Mouse (Mus musculus) adrenal gland, postnatal 4 days (tissue): ENCODE measurements around the gene A930002H24Rik. TPM values are rescaled to one million over a fixed set of nuclear protein-coding genes. Genes with fewer than 3 reads are reported as not detected.

Experiments used
- DNase-seq, 2 experiments: peaks; one replicate each; pipeline ENCODE4 v3.0.0; 2021 to 2022; ENCODE audit warnings: low spot score in 2 of 2, mixed read lengths in 2 of 2
- total RNA-seq, 2 experiments: library from RNA; stranded (reverse); gene quantifications; 2 replicates each; pipeline ENCODE4 v1.2.3; 2021

Gene A930002H24Rik
- total RNA-seq, 2 experiments from 2014 or later, result 1.8 to 1.9 TPM

DNA sequence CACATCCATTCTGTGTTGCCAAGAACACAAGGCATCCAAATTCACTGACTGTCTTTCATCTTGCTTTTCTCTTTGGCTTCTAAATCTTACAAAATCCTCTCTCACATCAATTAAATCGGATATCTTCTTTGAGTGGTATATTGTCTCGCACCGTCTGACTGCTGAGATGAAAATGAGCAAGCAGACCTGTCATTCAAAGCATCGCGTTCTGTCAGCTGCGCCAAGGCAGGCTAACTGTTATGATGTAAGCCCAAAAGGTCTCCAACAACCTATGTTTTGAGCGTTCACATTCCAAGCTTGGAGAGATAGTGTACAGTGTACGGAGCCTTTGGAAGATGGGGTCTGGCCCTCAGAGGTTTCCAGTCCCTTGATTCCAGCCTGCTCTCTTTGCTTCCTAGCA, 26.9 kb downstream of the A930002H24Rik start:
- DNase-seq, result no peak

DNA sequence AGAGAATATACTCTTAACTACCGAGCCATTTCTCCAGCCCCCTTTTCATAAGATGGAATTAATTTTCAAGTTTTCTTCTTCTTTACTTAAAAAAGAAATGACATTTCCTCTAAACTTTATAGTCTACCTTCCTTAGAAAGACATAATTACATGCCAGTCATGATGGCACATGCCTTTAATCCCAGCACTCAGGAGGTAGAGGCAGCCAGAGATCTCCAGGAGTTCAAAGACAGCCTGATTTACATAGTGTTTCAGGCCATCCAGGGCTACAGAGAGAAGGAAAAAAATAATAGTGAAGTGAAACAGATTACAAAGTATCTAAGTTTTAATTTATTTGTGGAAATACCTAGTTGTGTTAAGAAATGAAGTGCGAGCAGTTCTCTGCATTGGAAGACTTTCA, 27.4 kb downstream of the A930002H24Rik start:
- no peak for DNase-seq

DNA sequence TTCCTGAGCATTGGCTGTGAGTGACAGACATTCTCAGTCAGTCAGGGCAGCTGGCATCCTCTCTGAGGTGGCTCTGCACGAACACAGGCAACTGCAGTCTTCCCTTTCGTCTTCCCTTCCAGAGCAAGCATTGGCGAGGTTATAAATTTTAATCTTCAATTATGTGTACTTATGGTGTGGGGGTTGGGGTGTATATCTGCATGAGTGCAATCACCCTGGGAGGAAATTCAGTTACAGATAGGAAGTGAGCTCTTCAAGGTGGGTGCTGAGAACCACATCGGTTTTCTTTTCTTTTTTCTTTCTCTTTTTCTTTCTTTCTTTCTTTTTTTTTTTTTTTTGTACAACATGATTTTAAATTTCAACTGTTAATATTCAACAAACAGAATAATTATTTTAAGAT, 32.0 kb downstream of the A930002H24Rik start:
- no peak for DNase-seq

DNA sequence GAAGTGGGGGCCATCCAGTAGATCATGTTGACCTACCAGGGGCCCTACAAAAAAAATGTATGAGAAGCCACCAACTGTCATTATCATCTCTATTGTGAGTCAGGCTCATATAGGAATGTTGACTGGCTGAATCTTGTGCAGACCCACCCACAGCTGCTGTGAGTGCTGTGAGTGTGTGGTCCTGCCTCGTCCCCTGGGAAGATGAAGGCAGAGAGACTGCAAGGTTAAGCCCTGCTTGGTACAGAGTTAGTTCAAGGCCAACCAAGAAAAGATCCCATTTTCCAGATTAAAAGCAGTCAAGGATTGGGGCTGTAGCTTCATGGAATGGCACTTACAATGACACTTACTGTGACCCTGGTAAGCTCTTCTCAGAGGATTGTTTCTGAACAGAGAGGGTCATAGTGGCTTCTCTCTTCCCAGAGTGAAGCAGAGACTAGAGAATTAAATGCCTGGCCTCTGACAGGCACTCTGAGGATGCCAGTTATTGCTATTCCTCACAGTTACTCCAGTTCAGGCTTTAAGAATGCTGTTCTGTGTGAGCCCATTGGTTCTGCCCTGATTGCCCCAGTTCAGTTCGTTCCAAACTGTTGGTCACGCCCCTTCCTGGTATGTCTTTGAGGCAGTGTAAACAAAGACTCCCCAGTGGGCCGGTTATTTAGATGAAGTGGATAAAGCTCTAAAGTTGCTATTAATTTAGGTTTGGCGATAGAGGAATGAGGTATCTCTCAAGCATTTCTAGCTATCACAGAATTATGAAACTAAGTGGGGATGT, 34.8 kb downstream of the A930002H24Rik start:
- DNase-seq, result no peak

DNA sequence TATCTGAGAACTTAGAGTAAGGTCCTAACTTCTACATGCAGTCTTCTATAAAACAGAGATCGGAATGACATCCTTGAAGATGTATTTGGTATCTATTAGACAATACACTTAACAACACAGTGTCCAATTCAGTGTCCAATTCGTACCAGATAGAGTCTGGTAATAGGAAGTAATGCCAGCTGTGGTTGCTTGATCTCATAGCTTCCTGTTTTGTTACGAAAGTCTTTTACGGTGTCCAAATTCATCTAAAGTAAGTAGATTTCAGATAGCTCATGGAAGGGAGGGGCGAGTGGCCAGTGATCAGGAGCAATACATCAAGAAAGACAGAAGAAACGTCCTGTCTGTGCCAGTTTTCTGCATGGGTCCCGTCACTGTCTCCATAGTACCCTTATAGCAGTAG, 36.8 kb downstream of the A930002H24Rik start:
- DNase-seq, result no peak

DNA sequence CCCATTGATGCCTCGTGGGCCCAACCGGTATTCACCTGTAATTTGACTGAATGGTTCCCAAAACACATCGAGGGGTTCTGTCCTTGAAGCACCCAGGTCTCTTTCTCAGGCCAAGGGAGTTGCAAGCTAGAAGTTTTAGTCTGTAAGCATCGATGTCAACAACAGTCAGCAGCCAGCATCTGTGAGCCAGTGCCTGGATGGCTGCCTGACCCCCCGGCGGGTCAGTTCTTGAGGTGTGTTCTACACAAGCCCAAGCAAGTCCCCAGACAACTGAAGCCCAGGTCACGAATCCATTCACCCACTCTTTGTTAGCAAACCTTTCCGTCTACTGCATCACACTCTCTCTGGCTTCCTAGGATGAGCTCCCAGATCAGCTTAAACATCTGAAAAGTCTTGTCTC, 37.4 kb downstream of the A930002H24Rik start:
- DNase-seq, result no peak

DNA sequence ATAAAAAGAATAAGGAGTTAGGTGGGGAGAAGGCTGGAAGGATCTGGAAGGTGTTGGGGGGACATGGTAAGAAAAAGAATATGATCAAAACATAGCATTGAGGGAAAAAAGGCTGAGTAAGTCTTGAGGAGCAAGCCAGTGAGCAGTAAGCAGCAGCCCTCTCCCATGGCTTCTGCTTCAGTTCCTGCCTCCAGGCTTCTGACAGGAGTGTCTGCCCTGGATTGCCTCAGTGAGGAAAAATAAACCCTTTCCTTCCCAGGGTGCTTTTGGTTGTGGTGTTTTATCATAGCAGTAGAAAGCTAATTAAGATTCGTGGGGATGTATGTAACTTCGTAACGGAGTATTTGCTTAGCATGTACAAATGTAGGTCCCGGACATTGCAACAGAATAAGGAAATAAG, 39.5 kb downstream of the A930002H24Rik start:
- no peak for DNase-seq

DNA sequence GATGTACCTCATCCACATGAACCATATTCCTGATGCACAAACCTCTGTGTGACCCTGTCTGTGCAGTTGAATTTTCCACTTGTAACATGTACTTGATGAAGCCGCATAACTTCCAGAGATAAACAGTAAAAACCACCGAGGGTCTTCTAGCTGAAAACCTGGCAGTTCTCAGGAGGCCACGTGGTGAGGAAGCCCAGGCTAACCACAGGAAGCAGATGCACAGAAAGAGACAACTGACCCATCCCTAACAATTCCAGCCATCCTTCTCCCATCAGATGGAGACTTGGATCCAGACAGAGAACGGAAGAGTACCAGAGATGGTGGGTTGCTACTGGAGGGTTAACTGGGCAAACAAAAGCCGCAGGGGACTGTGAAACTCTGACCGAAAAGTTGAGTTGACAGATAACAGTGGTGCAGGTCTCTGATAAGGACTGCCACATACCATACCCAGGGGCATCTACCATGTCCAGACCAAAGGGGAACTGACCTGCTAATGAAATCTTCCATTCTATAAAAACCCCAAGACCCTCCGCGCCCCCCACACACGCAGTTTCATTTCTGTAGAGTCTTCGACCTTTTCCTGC, 45.1 kb downstream of the A930002H24Rik start:
- DNase-seq, result no peak

DNA sequence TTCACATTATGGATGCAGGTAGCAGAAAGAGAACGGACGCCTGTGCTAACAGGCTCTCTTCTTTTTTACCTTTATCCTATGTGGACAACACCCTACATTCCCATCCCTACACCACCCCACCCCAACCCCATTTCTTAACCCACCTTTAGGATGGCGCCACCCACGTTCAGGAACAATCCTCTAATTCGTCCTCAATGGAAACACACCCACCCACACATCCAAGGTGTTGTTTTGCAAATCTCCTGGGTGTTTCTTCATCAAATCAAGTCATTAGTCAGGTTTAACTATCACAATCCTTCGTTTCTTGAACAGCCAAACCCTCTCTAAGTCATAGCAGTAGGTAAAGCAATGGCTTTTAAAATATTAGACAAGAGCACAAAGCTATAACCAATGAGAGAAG, 50.0 kb downstream of the A930002H24Rik start:
- DNase-seq, result no peak

Other genes with a start within 250 kb of the A930002H24Rik start
- gene Fer, start 729 bp downstream of the A930002H24Rik start, total RNA-seq, result 10 to 100 TPM; 23.6 to 27.4 TPM